Mouse (Mus musculus) neural tube, embryonic 10.5 days (tissue): ENCODE data around the gene Pla2g2d.
"Not testable (repeated sequence)": the region's sequence is repeated elsewhere in the genome, so short reads cannot be mapped to it uniquely, and the experiment has no call there.

Experiments
- DNase-seq: peaks from one replicate; pipeline ENCODE4 v3.0.0-alpha.2; 2017; ENCODE audit warnings: low spot score; ENCODE audit errors: extremely low spot score

Pla2g2d gene

GRCm38 (mm10) chr4:138780300-138780699 lies 4.8 kb downstream of the Pla2g2d start:
- DNase-seq, result no peak

GRCm38 (mm10) chr4:138782098-138782497 lies 6.6 kb downstream of the Pla2g2d start:
- DNase-seq, result no peak

- DNase-seq, result no peak
These were observed 10.2 kb downstream of the Pla2g2d start for GRCm38 (mm10) chr4:138785721-138786120.

- DNase-seq, result no peak
These were observed 10.6 kb downstream of the Pla2g2d start for GRCm38 (mm10) chr4:138786141-138786540.

GRCm38 (mm10) chr4:138788381-138788780 lies 12.8 kb downstream of the Pla2g2d start:
- DNase-seq, result no peak

- no peak for DNase-seq
These were observed 15.9 kb downstream of the Pla2g2d start for GRCm38 (mm10) chr4:138791452-138791851.

GRCm38 (mm10) chr4:138792599-138792998 lies 17.1 kb downstream of the Pla2g2d start:
- DNase-seq, result no peak

- DNase-seq, result no peak
These were observed 17.7 kb downstream of the Pla2g2d start for GRCm38 (mm10) chr4:138793276-138793675.

- DNase-seq, result no peak
These were observed 18.8 kb downstream of the Pla2g2d start for GRCm38 (mm10) chr4:138794344-138794743.

- no peak for DNase-seq
These were observed 21.1 kb downstream of the Pla2g2d start for GRCm38 (mm10) chr4:138796513-138797216.

- DNase-seq, result no peak
These were observed 21.7 kb downstream of the Pla2g2d start for GRCm38 (mm10) chr4:138797217-138797570.

GRCm38 (mm10) chr4:138800134-138800744 lies 24.7 kb downstream of the Pla2g2d start:
- no peak for DNase-seq

GRCm38 (mm10) chr4:138801631-138802030 lies 26.1 kb downstream of the Pla2g2d start:
- no peak for DNase-seq

GRCm38 (mm10) chr4:138802917-138803316 lies 27.4 kb downstream of the Pla2g2d start:
- no peak for DNase-seq

- DNase-seq, result no peak
These were observed 29.7 kb downstream of the Pla2g2d start for GRCm38 (mm10) chr4:138805248-138805647.

- DNase-seq, result no peak
These were observed 30.6 kb downstream of the Pla2g2d start for GRCm38 (mm10) chr4:138806160-138806559.

- no peak for DNase-seq
These were observed 31.5 kb downstream of the Pla2g2d start for GRCm38 (mm10) chr4:138806920-138807541.

- DNase-seq, result no peak
These were observed 40.6 kb downstream of the Pla2g2d start for GRCm38 (mm10) chr4:138816166-138816565.

GRCm38 (mm10) chr4:138817736-138818135 lies 42.2 kb downstream of the Pla2g2d start:
- no peak for DNase-seq

- no peak for DNase-seq
These were observed 43.6 kb downstream of the Pla2g2d start for GRCm38 (mm10) chr4:138819101-138819500.

- no peak for DNase-seq
These were observed 45.5 kb downstream of the Pla2g2d start for GRCm38 (mm10) chr4:138821036-138821435.

- not testable (repeated sequence) for DNase-seq
These were observed 48.6 kb downstream of the Pla2g2d start for GRCm38 (mm10) chr4:138824161-138824560.

GRCm38 (mm10) chr4:138824660-138825059 lies 49.1 kb downstream of the Pla2g2d start:
- no peak for DNase-seq
